Mouse (Mus musculus) liver, adult 2 months (tissue): ENCODE measurements around the gene Hes3. TPM values are rescaled to one million over a fixed set of nuclear protein-coding genes. Genes with fewer than 3 reads are reported as not detected.

Experiments used
- DNase-seq: peaks from one replicate; pipeline ENCODE4 v3.0.0-alpha.2; 2011; ENCODE audit warnings: low read depth, low spot score; ENCODE audit errors: extremely low read depth
- H3K27ac ChIP-seq: fragments of 200-500 bp; replicated peaks from 2 replicates; pipeline ENCODE4 v1.5.1; 2012; ENCODE audit warnings: low read depth, mild to moderate bottlenecking, control low read depth, inconsistent platforms, low read length; ENCODE audit not compliant: insufficient read depth
- H3K27me3 ChIP-seq: fragments of 200-500 bp; 2 replicates; pipeline ENCODE4 v1.6.1; 2012; ENCODE audit warnings: mild to moderate bottlenecking, moderate library complexity, low read length, inconsistent platforms; ENCODE audit not compliant: control insufficient read depth, insufficient read depth
- H3K36me3 ChIP-seq: fragments of 200-500 bp; 2 replicates; pipeline ENCODE4 v1.6.1; 2012; ENCODE audit warnings: low read length, inconsistent platforms; ENCODE audit not compliant: control insufficient read depth, insufficient read depth
- H3K4me1 ChIP-seq: fragments of 200-500 bp; 2 replicates; pipeline ENCODE4 v1.6.1; 2011; ENCODE audit warnings: low read length; ENCODE audit not compliant: control insufficient read depth, insufficient read depth
- H3K4me3 ChIP-seq: fragments of 200-500 bp; 2 replicates; pipeline ENCODE4 v1.5.1; 2011; ENCODE audit warnings: low read depth, mild to moderate bottlenecking, control low read depth, low read length, moderate library complexity; ENCODE audit not compliant: insufficient read depth
- H3K79me2 ChIP-seq: fragments of 200-500 bp; 2 replicates; pipeline ENCODE4 v1.6.1; 2012; ENCODE audit warnings: inconsistent platforms, mild to moderate bottlenecking, low read length, moderate library complexity; ENCODE audit not compliant: control insufficient read depth, insufficient read depth
- H3K9ac ChIP-seq: fragments of 200-500 bp; 2 replicates; pipeline ENCODE4 v1.6.1; 2012; ENCODE audit warnings: low read depth, mild to moderate bottlenecking, control low read depth, inconsistent platforms, low read length
- CTCF ChIP-seq: fragments of 200-500 bp; IDR thresholded peaks from 2 replicates; pipeline ENCODE4 v1.5.1; 2011; ENCODE audit warnings: low read depth, low read length, control low read depth
- POLR2A ChIP-seq: fragments of 200-500 bp; IDR thresholded peaks from 2 replicates; pipeline ENCODE4 v1.6.1; 2011; ENCODE audit warnings: low read length, control low read depth; ENCODE audit not compliant: insufficient read depth; ENCODE audit errors: extremely low read depth
- WGBS: fragments of 180-500 bp; shearing (Covaris S2); methylation state at CpG from one replicate; pipeline ENCODE4 v1.1.7; 2018; 5-methylcytosine and 5-hydroxymethylcytosine counted together
- polyA plus RNA-seq: library from polyadenylated mRNA; depleted of rRNA; stranded (reverse); fragments of >200 nt; gene quantifications from 2 replicates; pipeline ENCODE4 v1.2.3, GENCODE M21; 2012
- total RNA-seq: library from RNA; depleted of rRNA; stranded (reverse); fragments of >200 nt; gene quantifications from 2 replicates; pipeline ENCODE4 v1.2.3, GENCODE M21; 2014

Hes3 gene
- total and polyA plus RNA-seq, 2 experiments: not detected

- WGBS: 64% methylated on average over 10 of the region's 10 CpGs
- H3K9ac ChIP-seq: no peak overlapping the region
- H3K36me3 ChIP-seq: no peaks in the 10 kb centered on the region
- TF ChIP-seq POLR2A (no peak), CTCF (peak; percentile 70)
- no peak overlapping the region for H3K27ac ChIP-seq
- H3K4me3 ChIP-seq: no peak overlapping the region
- H3K4me1 ChIP-seq: no peaks in the 10 kb centered on the region
- H3K27me3 ChIP-seq: peaks cover 4% of the 10 kb centered on the region; the same call in 1 of the 2 replicates
- DNase-seq: no peak
- H3K79me2 ChIP-seq: no peaks in the 10 kb centered on the region
Observed at GRCm38 (mm10) chr4:152276389-152277347, 14.8 kb downstream of the Hes3 start.

GRCm38 (mm10) chr4:152274681-152275131 lies 16.8 kb downstream of the Hes3 start:
- 11% methylated on average over 20 of the region's 20 CpGs for WGBS
- no peaks in the 10 kb centered on the region for H3K36me3 ChIP-seq
- H3K27me3 ChIP-seq: no peaks in the 10 kb centered on the region
- H3K27ac ChIP-seq: no peak overlapping the region
- peak overlapping the region; percentile 37; the same call in 1 of the 2 replicates for H3K4me3 ChIP-seq
- no peak for DNase-seq
- no peaks in the 10 kb centered on the region for H3K79me2 ChIP-seq
- no peaks in the 10 kb centered on the region for H3K4me1 ChIP-seq
- H3K9ac ChIP-seq: no peak overlapping the region
- TF ChIP-seq POLR2A (no peak), CTCF (no peak)

- no peak for DNase-seq
- WGBS: 5% methylated on average over 47 of the region's 48 CpGs
- H3K9ac ChIP-seq: peak within 1 kb of the TSS; percentile 30
Observed at GRCm38 (mm10) chr4:152273621-152274236, 17.7 kb downstream of the Hes3 start, which contains the start of gene Gpr153. Gene Gpr153 (plus strand): TSS chr4:152274232.

GRCm38 (mm10) chr4:152273191-152273590 lies 18.3 kb downstream of the Hes3 start:
- no peaks in the 10 kb centered on the region for H3K79me2 ChIP-seq
- no peak for TF ChIP-seq POLR2A
- no peak for TF ChIP-seq CTCF
- DNase-seq: no peak
- no peak overlapping the region for H3K9ac ChIP-seq
- H3K4me3 ChIP-seq: no peak overlapping the region
- no peaks in the 10 kb centered on the region for H3K36me3 ChIP-seq
- H3K4me1 ChIP-seq: no peaks in the 10 kb centered on the region
- no peaks in the 10 kb centered on the region for H3K27me3 ChIP-seq
- 76% methylated on average over 3 of the region's 3 CpGs for WGBS
- H3K27ac ChIP-seq: no peak overlapping the region

More at GRCm38 (mm10) chr4:152273621-152274236, 17.7 kb downstream of the Hes3 start, which contains the start of gene Gpr153:
- Histone ChIP-seq H3K36me3 (no peaks in the 10 kb centered on the region), H3K4me3 (peak within 1 kb of the TSS; percentile 37; the same call in 1 of the 2 replicates), H3K27me3 (no peaks in the 10 kb centered on the region), H3K79me2 (no peaks in the 10 kb centered on the region), H3K27ac (no peak within 1 kb of the TSS), H3K4me1 (no peaks in the 10 kb centered on the region)
- TF ChIP-seq POLR2A (no peak), CTCF (no peak)

GRCm38 (mm10) chr4:152272449-152273049 lies 18.9 kb downstream of the Hes3 start:
- no peak overlapping the region for H3K27ac ChIP-seq
- no peaks in the 10 kb centered on the region for H3K4me1 ChIP-seq
- no peak overlapping the region for H3K9ac ChIP-seq
- no peaks in the 10 kb centered on the region for H3K36me3 ChIP-seq
- H3K27me3 ChIP-seq: no peaks in the 10 kb centered on the region
- WGBS: 68% methylated on average over 9 of the region's 9 CpGs
- H3K4me3 ChIP-seq: no peak overlapping the region
- TF ChIP-seq POLR2A (no peak), CTCF (no peak)
- peak; percentile 15 for DNase-seq
- H3K79me2 ChIP-seq: no peaks in the 10 kb centered on the region
